Mouse (Mus musculus) midbrain, embryonic 16.5 days (tissue): Measurements from ENCODE around the gene Batf2. TPM values are rescaled to one million over a fixed set of nuclear protein-coding genes. Genes with fewer than 3 reads are reported as not detected.

Experiments
- ATAC-seq: fragments of 200-750 bp; cut with Nextera tagmentation; 2 replicates; pipeline ENCODE4 v1.8.0; 2017; ENCODE audit warnings: moderate TSS enrichment
- H3K27ac ChIP-seq: fragments of 300-500 bp; sonication (generic); 2 replicates; pipeline ENCODE4 v1.5.1; 2014; ENCODE audit warnings: mild to moderate bottlenecking, low read length, mixed read lengths
- H3K27me3 ChIP-seq: fragments of 300-500 bp; sonication (generic); 2 replicates; pipeline ENCODE4 v1.6.1; 2014; ENCODE audit warnings: low read depth, low read length, mixed read lengths; ENCODE audit not compliant: control insufficient read depth, insufficient read depth
- H3K36me3 ChIP-seq: fragments of 300-500 bp; sonication (generic); 2 replicates; pipeline ENCODE4 v1.6.1; 2014; ENCODE audit warnings: mild to moderate bottlenecking, low read length, moderate library complexity, mixed read lengths; ENCODE audit not compliant: control insufficient read depth, insufficient read depth
- H3K4me1 ChIP-seq: fragments of 300-500 bp; sonication (generic); 2 replicates; pipeline ENCODE4 v1.6.1; 2014; ENCODE audit warnings: mild to moderate bottlenecking, low read length, mixed read lengths; ENCODE audit not compliant: control insufficient read depth, insufficient read depth
- H3K4me2 ChIP-seq: fragments of 300-500 bp; sonication (generic); 2 replicates; pipeline ENCODE4 v1.6.1; 2014; ENCODE audit warnings: mild to moderate bottlenecking, low read length, mixed read lengths
- H3K4me3 ChIP-seq: fragments of 300-500 bp; sonication (generic); 2 replicates; pipeline ENCODE4 v1.5.1; 2014; ENCODE audit warnings: low read depth, mild to moderate bottlenecking, low read length, moderate library complexity, mixed read lengths
- H3K9ac ChIP-seq: fragments of 300-500 bp; sonication (generic); 2 replicates; pipeline ENCODE4 v1.6.1; 2014; ENCODE audit warnings: low read depth, low read length, mixed read lengths
- H3K9me3 ChIP-seq: fragments of 300-500 bp; sonication (generic); replicated peaks from 2 replicates; pipeline ENCODE4 v1.6.1; 2014; ENCODE audit warnings: mild to moderate bottlenecking, low read length, mixed read lengths; ENCODE audit not compliant: control insufficient read depth, poor library complexity, severe bottlenecking
- WGBS: fragments of 180-500 bp; shearing (Covaris S2); extraction: QIAGEN DNeasy Blood & Tissue Kit; methylation state at CpG from one replicate; pipeline ENCODE4 v1.1.7; 2014; 5-methylcytosine and 5-hydroxymethylcytosine counted together
- polyA plus RNA-seq: library from polyadenylated mRNA; unstranded; fragments of >200 nt; fragmentation: Nextera tagmentation; extraction: Ambion mirVana; gene quantifications from 2 replicates; pipeline ENCODE4 v1.2.1, GENCODE M21; 2015

The Batf2 gene
- polyA plus RNA-seq, 1 experiment from 2014 or later = not detected

GRCm38 (mm10) chr19:6116113-6116850 is 24.5 kb upstream of the Batf2 start:
- H3K27ac ChIP-seq = no peak overlapping the region
- WGBS = 93% methylated on average over 15 of the region's 15 CpGs
- H3K9me3 ChIP-seq = no peaks in the 10 kb centered on the region
- no peak overlapping the region for H3K9ac ChIP-seq
- H3K4me2 ChIP-seq = no peak overlapping the region; the same call in 1 of the 2 replicates
- H3K4me1 ChIP-seq = peaks cover 22% of the 10 kb centered on the region
- no peak overlapping the region for H3K4me3 ChIP-seq
- ATAC-seq = no peak
- H3K27me3 ChIP-seq = no peaks in the 10 kb centered on the region
- H3K36me3 ChIP-seq = peaks cover 19% of the 10 kb centered on the region

- WGBS = 5% methylated on average over 32 of the region's 32 CpGs
- no peaks in the 10 kb centered on the region for H3K27me3 ChIP-seq
- H3K4me3 ChIP-seq = peak overlapping the region; percentile 83
- peak overlapping the region; percentile 91 for H3K27ac ChIP-seq
- peaks cover 19% of the 10 kb centered on the region for H3K36me3 ChIP-seq
- no peak for ATAC-seq
- H3K4me1 ChIP-seq = peaks cover 22% of the 10 kb centered on the region
- peak overlapping the region; percentile 91 for H3K9ac ChIP-seq
- H3K9me3 ChIP-seq = no peaks in the 10 kb centered on the region
- H3K4me2 ChIP-seq = peak overlapping the region; percentile 90
Measured at GRCm38 (mm10) chr19:6117346-6117985, 23.3 kb upstream of the Batf2 start.

GRCm38 (mm10) chr19:6117986-6118676 is 22.7 kb upstream of the Batf2 start, which contains the start of gene Sac3d1:
Gene Sac3d1, minus strand, starts transcription at chr19:6118650.
- Histone ChIP-seq H3K9ac (peak within 1 kb of the TSS; percentile 91), H3K9me3 (no peaks in the 10 kb centered on the region), H3K36me3 (peaks cover 19% of the 10 kb centered on the region), H3K27me3 (no peaks in the 10 kb centered on the region), H3K4me3 (peak within 1 kb of the TSS; percentile 83), H3K27ac (peak within 1 kb of the TSS; percentile 91), H3K4me1 (peaks cover 22% of the 10 kb centered on the region), H3K4me2 (peak within 1 kb of the TSS; percentile 90)
- peak; percentile 89 for ATAC-seq
- under 1% methylated on average over 76 of the region's 77 CpGs for WGBS

GRCm38 (mm10) chr19:6118677-6119185 is 22.1 kb upstream of the Batf2 start:
- peak; percentile 63 for ATAC-seq
- Histone ChIP-seq H3K27ac (peak overlapping the region; percentile 91), H3K4me3 (peak overlapping the region; percentile 83), H3K27me3 (no peaks in the 10 kb centered on the region), H3K9ac (peak overlapping the region; percentile 70), H3K4me2 (peak overlapping the region; percentile 90), H3K4me1 (peaks cover 22% of the 10 kb centered on the region), H3K36me3 (peaks cover 19% of the 10 kb centered on the region), H3K9me3 (no peaks in the 10 kb centered on the region)
- WGBS = under 1% methylated on average over 8 of the region's 8 CpGs

GRCm38 (mm10) chr19:6121761-6122160 is 19.0 kb upstream of the Batf2 start:
- WGBS = 44% methylated on average over 19 of the region's 19 CpGs
- Histone ChIP-seq H3K9me3 (no peaks in the 10 kb centered on the region), H3K36me3 (0 out of 2 replicates have a peak, but pooled peaks cover 3% of the 10 kb centered on the region), H3K27ac (no peak overlapping the region), H3K4me3 (no peak overlapping the region), H3K4me2 (no peak overlapping the region), H3K27me3 (no peaks in the 10 kb centered on the region), H3K4me1 (peaks cover 20% of the 10 kb centered on the region), H3K9ac (no peak overlapping the region)
- ATAC-seq = no peak

- no peak for ATAC-seq
- H3K9ac ChIP-seq = no peak overlapping the region
- no peak overlapping the region for H3K4me2 ChIP-seq
- no peaks in the 10 kb centered on the region for H3K27me3 ChIP-seq
- 0 out of 2 replicates have a peak, but pooled peaks cover 3% of the 10 kb centered on the region for H3K36me3 ChIP-seq
- H3K4me1 ChIP-seq = peaks cover 15% of the 10 kb centered on the region
- H3K27ac ChIP-seq = no peak overlapping the region
- WGBS = 70% methylated on average over 8 of the region's 8 CpGs
- H3K9me3 ChIP-seq = no peaks in the 10 kb centered on the region
- no peak overlapping the region for H3K4me3 ChIP-seq
Measured at GRCm38 (mm10) chr19:6123330-6123729, 17.5 kb upstream of the Batf2 start.

GRCm38 (mm10) chr19:6124898-6125297 is 15.9 kb upstream of the Batf2 start:
- Histone ChIP-seq H3K36me3 (0 out of 2 replicates have a peak, but pooled peaks cover 3% of the 10 kb centered on the region), H3K9ac (no peak overlapping the region), H3K27ac (no peak overlapping the region), H3K4me2 (no peak overlapping the region), H3K9me3 (no peaks in the 10 kb centered on the region), H3K4me3 (no peak overlapping the region), H3K27me3 (no peaks in the 10 kb centered on the region), H3K4me1 (peaks cover 7% of the 10 kb centered on the region)
- WGBS = 88% methylated on average over 2 of the region's 2 CpGs
- no peak for ATAC-seq

- Histone ChIP-seq H3K4me3 (no peak overlapping the region), H3K27me3 (no peaks in the 10 kb centered on the region), H3K9ac (no peak overlapping the region), H3K36me3 (no peaks in the 10 kb centered on the region), H3K4me2 (no peak overlapping the region), H3K27ac (no peak overlapping the region), H3K9me3 (no peaks in the 10 kb centered on the region), H3K4me1 (peaks cover 7% of the 10 kb centered on the region)
- ATAC-seq = no peak
- WGBS = 24% methylated on average over 4 of the region's 4 CpGs
Measured at GRCm38 (mm10) chr19:6126289-6126688, 14.5 kb upstream of the Batf2 start.
